Mouse (Mus musculus) forebrain, postnatal 0 days (tissue): ENCODE measurements around the gene Pask. TPM values are rescaled to one million over a fixed set of nuclear protein-coding genes. Genes with fewer than 3 reads are reported as not detected.

Source experiments
- ATAC-seq: fragments of 200-750 bp; cut with Nextera tagmentation; 2 replicates; pipeline ENCODE4 v1.8.0; 2017; ENCODE audit warnings: mild to moderate bottlenecking, moderate library complexity
- DNase-seq: peaks from one replicate; pipeline ENCODE4 v3.0.0-alpha.2; 2015
- H3K27ac ChIP-seq: fragments of 300-500 bp; sonication (generic); 2 replicates; pipeline ENCODE4 v1.5.1; 2014; ENCODE audit warnings: low read depth, mild to moderate bottlenecking, antibody characterized with exemption, low read length, moderate library complexity, mixed read lengths
- H3K27me3 ChIP-seq: fragments of 300-500 bp; sonication (generic); 2 replicates; pipeline ENCODE4 v1.6.1; 2014; ENCODE audit warnings: mild to moderate bottlenecking, low read length, mixed read lengths; ENCODE audit not compliant: insufficient read depth
- H3K36me3 ChIP-seq: fragments of 300-500 bp; sonication (generic); 2 replicates; pipeline ENCODE4 v1.6.1; 2014; ENCODE audit warnings: mild to moderate bottlenecking, moderate library complexity; ENCODE audit not compliant: insufficient read depth
- H3K4me1 ChIP-seq: fragments of 300-500 bp; sonication (generic); 2 replicates; pipeline ENCODE4 v1.6.1; 2014; ENCODE audit warnings: antibody characterized with exemption; ENCODE audit not compliant: insufficient read depth
- H3K4me2 ChIP-seq: fragments of 300-500 bp; sonication (generic); 2 replicates; pipeline ENCODE4 v1.6.1; 2014; ENCODE audit warnings: low read depth, mild to moderate bottlenecking, moderate library complexity
- H3K4me3 ChIP-seq: fragments of 300-500 bp; sonication (generic); 2 replicates; pipeline ENCODE4 v1.5.1; 2014; ENCODE audit warnings: low read depth, low read length, mixed read lengths
- H3K9ac ChIP-seq: fragments of 300-500 bp; sonication (generic); 2 replicates; pipeline ENCODE4 v1.6.1; 2014; ENCODE audit warnings: mild to moderate bottlenecking
- H3K9me3 ChIP-seq: fragments of 300-500 bp; sonication (generic); 2 replicates; pipeline ENCODE4 v1.6.1; 2016; ENCODE audit warnings: low read length
- CTCF ChIP-seq: sonication (generic); IDR thresholded peaks from 2 replicates; pipeline ENCODE4 v1.5.1; 2016; ENCODE audit warnings: antibody characterized with exemption, control low read depth, low read depth
- WGBS: fragments of 180-500 bp; shearing (Covaris S2); extraction: QIAGEN DNeasy Blood & Tissue Kit; methylation state at CpG from one replicate; pipeline ENCODE4 v1.1.7; 2014; 5-methylcytosine and 5-hydroxymethylcytosine counted together
- microRNA-seq, 2 experiments: library from miRNA; unstranded; fragments of <30 nt; microRNA quantifications; one replicate each; pipeline ENCODE4; 2016
- polyA plus RNA-seq: library from polyadenylated mRNA; unstranded; fragments of >200 nt; fragmentation: Nextera tagmentation; extraction: Ambion mirVana; gene quantifications from 2 replicates; pipeline ENCODE4 v1.2.1, GENCODE M21; 2015
- total RNA-seq: library from RNA; depleted of rRNA; stranded (reverse); fragments of >200 nt; gene quantifications from 2 replicates; pipeline ENCODE4 v1.2.3, GENCODE M21; 2014; rRNA removed

Gene Pask
- total and polyA plus RNA-seq, 2 experiments from 2014 or later: 3.1 to 14.1 TPM

DNA sequence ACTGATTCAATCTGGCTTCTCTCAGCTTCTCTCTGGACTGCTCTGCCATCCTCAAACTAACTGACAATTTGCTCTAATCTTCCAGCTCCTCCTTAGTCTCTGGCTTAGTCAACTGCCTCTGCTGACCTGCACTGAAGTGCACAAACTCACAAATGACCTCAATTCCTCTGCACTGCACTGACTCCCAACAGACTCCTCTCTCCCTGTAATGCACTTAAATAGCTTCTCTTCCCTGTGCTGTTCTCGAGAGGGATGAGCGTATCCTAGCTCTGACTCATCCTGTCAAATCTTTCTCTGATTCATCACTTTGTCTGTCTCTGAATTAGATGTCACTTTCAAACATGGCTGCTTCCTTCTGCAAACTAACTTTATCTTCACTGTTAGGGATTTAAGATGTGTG is 75.0 kb downstream of the Pask start:
- Histone ChIP-seq H3K4me2 (no peak overlapping the region), H3K27me3 (no peaks in the 10 kb centered on the region), H3K27ac (no peak overlapping the region), H3K4me3 (no peak overlapping the region), H3K4me1 (0 out of 2 replicates have a peak, but pooled peaks cover 3% of the 10 kb centered on the region), H3K9me3 (no peaks in the 10 kb centered on the region), H3K36me3 (no peaks in the 10 kb centered on the region), H3K9ac (no peak overlapping the region)
- DNase-seq (no peak), ATAC-seq (no peak)
- WGBS: 73% methylated on average over 2 of the region's 2 CpGs
- TF ChIP-seq CTCF: no peak

GRCm38 (mm10) chr1:93267207-93267606 is 76.1 kb downstream of the Pask start:
- H3K27ac ChIP-seq: no peak overlapping the region
- no peaks in the 10 kb centered on the region for H3K9me3 ChIP-seq
- H3K4me2 ChIP-seq: no peak overlapping the region
- H3K27me3 ChIP-seq: no peaks in the 10 kb centered on the region
- H3K9ac ChIP-seq: no peak overlapping the region
- no peaks in the 10 kb centered on the region for H3K36me3 ChIP-seq
- DNase-seq: no peak
- no peaks in the 10 kb centered on the region for H3K4me1 ChIP-seq
- no peak for TF ChIP-seq CTCF
- 57% methylated on average over 3 of the region's 3 CpGs for WGBS
- H3K4me3 ChIP-seq: no peak overlapping the region
- no peak for ATAC-seq

Small RNAs within 50 kb of the gene (microRNA-seq; reads per million reads assigned to microRNA genes)
- 0 reads per million in 2 experiments for gene Mir6345
- 0.61 to 0.77 reads per million in 2 experiments for gene Mir6901
- gene Mir6902: 0.12 to 0.39 reads per million in 2 experiments

Other genes starting within 250 kb of the Pask start
- gene Kif1a, start 241.5 kb downstream of the Pask start, total RNA-seq: 409 and 465 TPM in 2 replicates
- gene Kif1a, start 241.5 kb downstream of the Pask start, polyA plus RNA-seq: 381 and 564 TPM in 2 replicates
- gene Agxt, start 208.2 kb downstream of the Pask start, total RNA-seq: not detected in 2 replicates
- not detected in 2 replicates for gene Agxt, start 208.2 kb downstream of the Pask start, polyA plus RNA-seq
- 0.23 TPM in 1 of 2 replicates, not detected in the other for gene 2310007B03Rik, start 182.5 kb downstream of the Pask start, total RNA-seq
- gene 2310007B03Rik, start 182.5 kb downstream of the Pask start, polyA plus RNA-seq: 0.14 and 0.25 TPM in 2 replicates
- 1.9 and 2.7 TPM in 2 replicates for gene Crocc2, start 174.8 kb downstream of the Pask start, total RNA-seq
- gene Crocc2, start 174.8 kb downstream of the Pask start, polyA plus RNA-seq: 0.43 and 0.92 TPM in 2 replicates
- gene Sned1, start 107.6 kb downstream of the Pask start, total RNA-seq: 6.2 and 10.6 TPM in 2 replicates
- 1.1 and 2.8 TPM in 2 replicates for gene Sned1, start 107.6 kb downstream of the Pask start, polyA plus RNA-seq
- gene Mterf4, start 37.6 kb downstream of the Pask start, total RNA-seq: 31.5 and 31.9 TPM in 2 replicates
- gene Mterf4, start 37.6 kb downstream of the Pask start, polyA plus RNA-seq: 18.9 and 24.4 TPM in 2 replicates
- gene Ppp1r7, start 628 bp downstream of the Pask start, total RNA-seq: 13.9 and 16.0 TPM in 2 replicates
- 48.2 and 62.0 TPM in 2 replicates for gene Ppp1r7, start 628 bp downstream of the Pask start, polyA plus RNA-seq
- 0.08 and 1.7 TPM in 2 replicates for gene Ano7, start 30.4 kb upstream of the Pask start, total RNA-seq
- gene Ano7, start 30.4 kb upstream of the Pask start, polyA plus RNA-seq: 0.26 and 0.59 TPM in 2 replicates
- 61.1 and 69.4 TPM in 2 replicates for gene Hdlbp, start 135.3 kb upstream of the Pask start, total RNA-seq
- gene Hdlbp, start 135.3 kb upstream of the Pask start, polyA plus RNA-seq: 55.6 and 78.3 TPM in 2 replicates
- 2.7 and 4.4 TPM in 2 replicates for gene Farp2, start 168.6 kb upstream of the Pask start, total RNA-seq
- 1.8 and 2.1 TPM in 2 replicates for gene Farp2, start 168.6 kb upstream of the Pask start, polyA plus RNA-seq